Mouse (Mus musculus): ENCODE measurements around the gene 1110059E24Rik. TPM values are rescaled to one million over a fixed set of nuclear protein-coding genes. Genes with fewer than 3 reads are reported as not detected.

1110059E24Rik gene
- polyA plus RNA-seq (2016; fragmentation: Nextera tagmentation; extraction: Ambion mirVana): 69.3 and 70.2 TPM in 2 replicates

GRCm38 (mm10) chr19:21652285-21653171 lies at the start of gene 1110059E24Rik:
Gene 1110059E24Rik, minus strand, starts transcription at chr19:21652976.
- Histone ChIP-seq H3K4me1 (replicated peaks) (peaks cover 21% of the 10 kb centered on the region), H3K27me3 (ENCODE audit: insufficient read depth, poor library complexity, severe bottlenecking) (no peaks in the 10 kb centered on the region), H3K27ac (peak within 1 kb of the TSS; percentile 99), H3K36me3 (0 out of 2 replicates have a peak, but pooled peaks cover 6% of the 10 kb centered on the region), H3K4me3 (peak within 1 kb of the TSS; percentile 93), H3K9me3 (no peaks in the 10 kb centered on the region)
- peak; percentile 97 for DNase-seq (ENCODE audit: low spot score)
- WGBS: 5% methylated on average over 52 of the region's 52 CpGs

- no peaks in the 10 kb centered on the region for H3K27me3 ChIP-seq (ENCODE audit: insufficient read depth, poor library complexity, severe bottlenecking)
- H3K27ac ChIP-seq: no peak overlapping the region
- H3K4me3 ChIP-seq: no peak overlapping the region
- H3K36me3 ChIP-seq: peaks cover 64% of the 10 kb centered on the region
- no peaks in the 10 kb centered on the region for H3K4me1 ChIP-seq (replicated peaks)
- WGBS: 95% methylated on average over 10 of the region's 10 CpGs
- H3K9me3 ChIP-seq: no peaks in the 10 kb centered on the region
- DNase-seq (ENCODE audit: low spot score): no peak
Measured at GRCm38 (mm10) chr19:21680986-21681385, 28.2 kb upstream of the 1110059E24Rik start.

DNA sequence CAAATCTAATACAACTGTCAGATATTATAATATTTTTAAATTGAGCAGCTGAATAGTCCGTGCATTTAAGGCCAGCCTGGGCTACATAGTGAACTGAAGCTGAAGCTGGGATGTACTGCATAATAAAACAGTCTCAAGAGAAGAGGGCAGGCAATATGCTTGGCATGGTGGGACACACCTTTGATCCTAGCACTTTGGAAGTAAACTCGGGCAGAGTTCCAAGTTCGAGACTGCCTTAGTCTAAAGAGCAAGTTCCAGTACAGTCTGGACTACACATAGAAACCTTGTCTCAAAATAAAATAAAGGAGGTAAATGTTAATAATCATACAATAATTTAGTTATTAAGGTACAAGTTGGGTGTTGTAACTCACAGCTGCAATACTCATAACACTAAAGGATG lies 27.3 kb upstream of the 1110059E24Rik start:
- DNase-seq (ENCODE audit: low spot score): no peak
- Histone ChIP-seq H3K27ac (no peak overlapping the region), H3K4me3 (no peak overlapping the region), H3K27me3 (ENCODE audit: insufficient read depth, poor library complexity, severe bottlenecking) (no peaks in the 10 kb centered on the region), H3K9me3 (0 out of 2 replicates have a peak, but pooled peaks cover under 1% of the 10 kb centered on the region), H3K4me1 (replicated peaks) (no peaks in the 10 kb centered on the region), H3K36me3 (peaks cover 63% of the 10 kb centered on the region)
- 97% methylated on average over 3 of the region's 3 CpGs for WGBS

DNA sequence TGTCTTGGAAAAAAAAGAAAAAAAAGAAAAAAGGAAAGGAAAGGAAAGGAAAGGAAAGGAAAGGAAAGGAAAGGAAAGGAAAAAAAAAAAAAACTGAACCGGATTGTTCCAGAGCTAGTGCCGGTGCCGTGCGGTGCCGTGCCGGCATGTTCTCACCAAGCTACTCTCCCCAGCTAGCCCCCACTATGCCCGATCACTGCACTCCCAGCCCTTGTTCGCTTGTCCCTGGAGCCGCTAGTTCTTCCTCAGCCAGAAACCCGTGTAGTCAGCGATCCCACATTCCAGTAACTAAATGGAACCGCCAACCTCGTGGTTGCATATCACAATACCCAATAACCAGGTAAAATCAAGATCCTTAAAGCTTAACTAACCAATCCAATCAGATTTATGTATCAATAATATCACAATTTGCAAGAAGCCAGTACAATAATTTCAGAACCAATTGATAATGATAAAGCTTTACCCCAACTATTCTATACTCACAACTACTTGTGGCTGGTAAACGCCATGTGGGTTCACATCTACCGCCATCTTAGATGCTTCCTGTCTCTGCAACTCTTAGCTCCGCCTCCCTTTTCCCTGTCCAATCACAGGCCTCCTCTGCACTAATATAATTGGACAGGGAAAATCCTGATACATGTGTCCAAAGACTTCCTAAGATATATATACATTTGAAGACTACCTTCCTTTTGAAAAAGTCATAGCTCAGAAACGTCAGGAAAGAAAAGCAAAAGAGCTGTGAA lies 21.7 kb upstream of the 1110059E24Rik start:
- Histone ChIP-seq H3K36me3 (peaks cover 45% of the 10 kb centered on the region), H3K27ac (no peak overlapping the region), H3K27me3 (ENCODE audit: insufficient read depth, poor library complexity, severe bottlenecking) (no peaks in the 10 kb centered on the region), H3K9me3 (0 out of 2 replicates have a peak, but pooled peaks cover 9% of the 10 kb centered on the region), H3K4me1 (replicated peaks) (no peaks in the 10 kb centered on the region), H3K4me3 (no peak overlapping the region)
- DNase-seq (ENCODE audit: low spot score): no peak
- WGBS: 95% methylated on average over 17 of the region's 17 CpGs

GRCm38 (mm10) chr19:21669650-21670049 lies 16.9 kb upstream of the 1110059E24Rik start:
- H3K4me3 ChIP-seq: no peak overlapping the region
- H3K9me3 ChIP-seq: 0 out of 2 replicates have a peak, but pooled peaks cover 4% of the 10 kb centered on the region
- H3K4me1 ChIP-seq (replicated peaks): no peaks in the 10 kb centered on the region
- peaks cover 39% of the 10 kb centered on the region for H3K36me3 ChIP-seq
- whole genome bisulfite sequencing: 93% methylated on average over 4 of the region's 4 CpGs
- H3K27ac ChIP-seq: no peak overlapping the region
- no peaks in the 10 kb centered on the region for H3K27me3 ChIP-seq (ENCODE audit: insufficient read depth, poor library complexity, severe bottlenecking)
- DNase-seq (ENCODE audit: low spot score): no peak

DNA sequence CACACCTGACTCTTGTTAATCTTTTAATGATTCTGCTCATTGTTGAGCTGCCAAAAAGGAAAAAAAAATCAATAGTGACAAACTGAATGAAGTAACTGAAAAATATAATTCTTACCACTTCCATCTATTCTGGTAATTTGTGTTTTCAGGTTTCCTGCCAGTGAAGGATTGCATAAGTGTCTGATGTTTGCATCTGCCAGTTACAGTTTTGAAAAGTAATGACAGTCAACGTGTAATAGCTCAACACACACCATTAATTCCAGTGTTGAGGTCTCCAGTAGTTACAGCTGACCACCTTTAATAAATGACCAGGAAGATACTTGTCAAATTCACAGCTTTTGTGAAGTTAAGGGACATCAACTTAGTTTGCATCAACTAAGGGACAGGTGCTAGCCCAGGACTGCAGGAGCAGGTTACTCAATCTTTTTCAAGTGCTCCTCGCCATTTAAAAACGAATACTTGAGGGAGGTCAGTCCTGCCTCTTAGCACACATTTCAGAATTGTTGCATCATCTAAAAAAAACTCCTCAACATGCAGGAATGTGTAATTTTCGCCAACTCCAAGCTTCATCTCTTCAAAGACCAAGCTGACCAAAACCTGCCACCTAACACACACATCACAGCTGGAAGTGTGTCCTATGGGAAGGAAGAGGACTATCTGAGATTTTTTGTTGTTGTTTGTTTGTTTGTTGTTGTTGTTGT lies 11.1 kb upstream of the 1110059E24Rik start:
- Histone ChIP-seq H3K27ac (no peak overlapping the region), H3K36me3 (peaks cover 14% of the 10 kb centered on the region; the same call in 1 of the 2 replicates), H3K9me3 (no peaks in the 10 kb centered on the region), H3K4me3 (no peak overlapping the region), H3K4me1 (replicated peaks) (no peaks in the 10 kb centered on the region), H3K27me3 (ENCODE audit: insufficient read depth, poor library complexity, severe bottlenecking) (no peaks in the 10 kb centered on the region)
- DNase-seq (ENCODE audit: low spot score): no peak
- WGBS: 93% methylated on average over 4 of the region's 4 CpGs

- Histone ChIP-seq H3K36me3 (0 out of 2 replicates have a peak, but pooled peaks cover 6% of the 10 kb centered on the region), H3K4me1 (replicated peaks) (no peaks in the 10 kb centered on the region), H3K27me3 (ENCODE audit: insufficient read depth, poor library complexity, severe bottlenecking) (no peaks in the 10 kb centered on the region), H3K27ac (no peak overlapping the region), H3K4me3 (no peak overlapping the region), H3K9me3 (no peaks in the 10 kb centered on the region)
- DNase-seq (ENCODE audit: low spot score): no peak
- WGBS: 91% methylated on average over 1 of the region's 1 CpGs
Measured at GRCm38 (mm10) chr19:21660734-21661133, 8.0 kb upstream of the 1110059E24Rik start.

- Histone ChIP-seq H3K4me3 (peak overlapping the region; percentile 93), H3K4me1 (replicated peaks) (peaks cover 21% of the 10 kb centered on the region), H3K9me3 (no peaks in the 10 kb centered on the region), H3K27ac (no peak overlapping the region), H3K36me3 (0 out of 2 replicates have a peak, but pooled peaks cover 6% of the 10 kb centered on the region), H3K27me3 (ENCODE audit: insufficient read depth, poor library complexity, severe bottlenecking) (no peaks in the 10 kb centered on the region)
- 82% methylated on average over 7 of the region's 7 CpGs for WGBS
- DNase-seq (ENCODE audit: low spot score): no peak
Measured at GRCm38 (mm10) chr19:21654788-21655187, 2.0 kb upstream of the 1110059E24Rik start.

DNA sequence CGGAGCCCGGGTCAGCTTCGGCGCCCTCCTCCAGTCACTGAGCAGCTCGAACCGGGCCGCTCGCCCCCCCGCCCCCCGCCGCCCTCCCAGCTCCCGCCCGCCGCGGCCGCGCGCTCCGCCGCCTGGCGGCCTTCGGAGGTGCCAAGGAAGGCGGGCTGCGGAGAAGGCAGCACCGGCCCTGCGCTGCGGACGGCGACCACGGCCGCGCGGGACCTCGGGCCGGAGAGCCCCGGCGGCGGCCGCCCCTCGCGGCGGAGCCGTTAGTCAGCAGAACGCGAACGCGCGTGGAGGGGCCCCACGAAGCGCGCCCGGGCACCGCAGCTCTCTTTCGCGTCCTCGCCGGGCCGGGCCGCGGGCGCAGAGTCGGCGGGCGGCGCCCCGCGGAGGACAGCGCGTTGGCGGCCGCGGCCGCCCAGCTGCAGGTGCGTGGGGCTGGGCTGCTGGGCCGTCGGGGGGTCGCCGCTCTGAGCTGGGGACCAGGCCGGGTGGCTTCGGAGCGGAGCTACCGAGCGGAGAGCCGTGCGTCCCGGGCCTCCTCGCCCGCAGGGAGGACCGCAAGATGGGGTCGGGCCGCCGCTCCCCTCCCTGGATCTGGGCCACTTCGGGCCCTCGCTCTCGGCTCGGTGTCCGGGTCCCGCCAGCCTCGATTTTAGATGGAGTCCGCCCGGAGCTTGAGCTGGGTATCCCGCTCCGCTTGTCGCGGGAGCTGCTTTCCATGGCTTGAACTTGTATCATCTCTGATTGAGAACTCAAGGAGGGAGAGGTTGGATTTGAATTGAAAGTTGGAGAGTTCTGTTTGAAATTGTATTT lies 601 bp upstream of the 1110059E24Rik start, which contains the start of gene Abhd17b:
TSS of gene Abhd17b (plus strand) at position 14 of the 810 bp plus-strand sequence.
- Histone ChIP-seq H3K27me3 (ENCODE audit: insufficient read depth, poor library complexity, severe bottlenecking) (no peaks in the 10 kb centered on the region), H3K4me1 (replicated peaks) (peaks cover 21% of the 10 kb centered on the region), H3K27ac (peak within 1 kb of the TSS; percentile 99), H3K4me3 (peak within 1 kb of the TSS; percentile 93), H3K36me3 (0 out of 2 replicates have a peak, but pooled peaks cover 6% of the 10 kb centered on the region), H3K9me3 (no peaks in the 10 kb centered on the region)
- DNase-seq (ENCODE audit: low spot score): peak; percentile 74
- under 1% methylated on average over 105 of the region's 105 CpGs for WGBS

GRCm38 (mm10) chr19:21651664-21652063 lies 1.1 kb downstream of the 1110059E24Rik start:
- no peak for DNase-seq (ENCODE audit: low spot score)
- H3K4me3 ChIP-seq: peak overlapping the region; percentile 93
- H3K36me3 ChIP-seq: 0 out of 2 replicates have a peak, but pooled peaks cover 3% of the 10 kb centered on the region
- H3K4me1 ChIP-seq (replicated peaks): peaks cover 21% of the 10 kb centered on the region
- no peaks in the 10 kb centered on the region for H3K27me3 ChIP-seq (ENCODE audit: insufficient read depth, poor library complexity, severe bottlenecking)
- peak overlapping the region; percentile 99; the same call in 1 of the 2 replicates for H3K27ac ChIP-seq
- no peaks in the 10 kb centered on the region for H3K9me3 ChIP-seq
- WGBS: 54% methylated on average over 6 of the region's 6 CpGs

DNA sequence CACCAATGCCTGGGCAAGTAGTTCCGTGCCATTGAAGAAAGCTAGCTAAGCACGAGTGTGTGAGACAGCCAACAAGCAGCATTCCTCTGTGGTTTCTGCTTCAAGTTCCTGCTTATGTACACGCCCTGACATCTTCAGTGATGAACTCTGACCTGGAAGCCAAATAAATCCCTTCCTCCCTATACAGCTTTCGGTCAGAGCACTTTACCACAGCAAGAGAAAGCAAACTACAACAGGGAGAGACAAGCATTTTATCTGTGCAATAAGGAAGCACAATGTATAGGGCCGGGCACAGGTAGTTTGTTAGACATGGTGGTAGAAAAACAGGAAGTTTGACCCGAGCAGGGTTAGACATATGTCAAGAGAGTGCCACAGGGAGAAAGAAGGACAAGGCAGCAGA lies 6.6 kb downstream of the 1110059E24Rik start:
- Histone ChIP-seq H3K27me3 (ENCODE audit: insufficient read depth, poor library complexity, severe bottlenecking) (no peaks in the 10 kb centered on the region), H3K4me3 (no peak overlapping the region), H3K36me3 (no peaks in the 10 kb centered on the region), H3K9me3 (no peaks in the 10 kb centered on the region), H3K27ac (no peak overlapping the region), H3K4me1 (replicated peaks) (peaks cover 2% of the 10 kb centered on the region; the same call in 1 of the 2 replicates)
- WGBS: 80% methylated on average over 6 of the region's 6 CpGs
- no peak for DNase-seq (ENCODE audit: low spot score)
